Mouse (Mus musculus): ENCODE measurements around the gene Nedd9. TPM values are rescaled to one million over a fixed set of nuclear protein-coding genes. Genes with fewer than 3 reads are reported as not detected.

Nedd9 gene
- total RNA-seq, 2 experiments from 2014 or later = 19.8 to 21.0 TPM

DNA sequence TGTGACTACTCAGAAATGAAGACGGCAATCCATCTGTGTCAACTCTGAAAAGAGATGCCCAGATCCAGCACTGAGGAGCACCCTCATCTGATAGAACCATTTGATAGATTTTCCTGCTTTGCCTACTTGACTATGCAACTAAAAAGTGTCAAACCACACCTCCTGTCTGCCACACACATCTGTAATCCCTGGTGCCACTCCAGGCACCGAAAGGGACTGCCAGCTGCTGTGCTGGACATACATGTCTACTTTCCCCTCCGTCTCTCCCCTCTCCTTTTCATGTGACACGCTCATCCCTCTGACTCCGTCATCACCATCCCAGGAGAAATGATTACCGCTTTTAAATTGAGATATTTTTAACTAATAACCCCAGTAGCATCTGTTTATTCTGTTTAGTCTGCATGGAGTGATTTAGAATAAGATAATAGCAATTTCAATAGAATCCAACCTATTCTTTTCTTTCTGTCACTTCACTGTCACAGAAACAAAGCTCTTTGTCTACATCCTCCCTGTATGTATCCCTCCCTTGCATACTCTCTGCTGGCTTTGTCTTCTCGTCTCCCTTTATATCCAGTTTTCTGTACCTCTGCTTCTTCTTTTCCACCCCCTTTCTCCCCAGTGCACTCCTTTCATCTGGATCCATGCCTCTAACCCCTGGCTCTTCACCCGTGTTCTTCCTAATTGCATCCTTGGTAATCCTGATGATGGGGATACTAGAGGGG, 5.0 kb upstream of the Nedd9 start:
- intact Hi-C loops (cut with DNase I) = no loop called here
- no peak for DNase-seq

DNA sequence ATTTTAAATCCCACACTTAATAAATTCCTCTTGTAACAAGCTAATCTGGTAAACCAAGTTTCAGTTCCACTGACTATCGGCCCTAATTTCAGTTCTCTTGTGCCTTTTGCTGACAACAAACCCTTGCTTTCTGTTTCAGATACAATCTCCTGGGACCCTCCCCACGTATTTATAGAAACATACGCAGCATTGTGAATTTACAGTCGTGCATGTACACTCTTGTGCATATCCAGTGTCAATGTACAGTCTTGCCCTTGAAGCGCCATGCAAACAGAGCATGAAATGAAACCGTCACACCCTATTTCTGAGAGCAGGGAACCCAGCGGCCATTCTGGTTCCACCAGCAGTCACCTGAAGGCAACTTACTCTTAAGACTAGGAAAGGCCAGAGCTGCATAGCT, 4.4 kb upstream of the Nedd9 start:
- intact Hi-C loops (cut with DNase I) = no loop called here
- DNase-seq = no peak

DNA sequence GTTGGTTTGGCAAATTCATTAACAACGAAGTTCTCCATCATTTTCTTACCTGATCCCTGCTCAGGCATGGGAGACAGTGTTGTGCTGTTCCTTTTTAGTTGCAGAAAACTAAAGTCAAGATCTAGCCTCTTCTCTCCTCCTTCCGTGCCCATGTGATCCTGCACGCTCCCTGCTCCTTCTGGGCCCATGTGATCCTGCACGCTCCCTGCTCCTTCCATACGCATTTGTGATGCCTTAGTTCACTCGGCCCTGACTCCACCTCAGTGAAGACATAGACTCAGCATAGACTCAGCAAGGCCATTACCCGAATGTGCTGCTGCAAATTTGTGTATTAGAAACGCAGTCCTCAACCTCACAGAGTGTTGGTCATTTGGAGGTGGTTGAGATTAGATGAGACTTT, 3.1 kb upstream of the Nedd9 start:
- intact Hi-C loops (cut with DNase I) = no loop called here
- no peak for DNase-seq

DNA sequence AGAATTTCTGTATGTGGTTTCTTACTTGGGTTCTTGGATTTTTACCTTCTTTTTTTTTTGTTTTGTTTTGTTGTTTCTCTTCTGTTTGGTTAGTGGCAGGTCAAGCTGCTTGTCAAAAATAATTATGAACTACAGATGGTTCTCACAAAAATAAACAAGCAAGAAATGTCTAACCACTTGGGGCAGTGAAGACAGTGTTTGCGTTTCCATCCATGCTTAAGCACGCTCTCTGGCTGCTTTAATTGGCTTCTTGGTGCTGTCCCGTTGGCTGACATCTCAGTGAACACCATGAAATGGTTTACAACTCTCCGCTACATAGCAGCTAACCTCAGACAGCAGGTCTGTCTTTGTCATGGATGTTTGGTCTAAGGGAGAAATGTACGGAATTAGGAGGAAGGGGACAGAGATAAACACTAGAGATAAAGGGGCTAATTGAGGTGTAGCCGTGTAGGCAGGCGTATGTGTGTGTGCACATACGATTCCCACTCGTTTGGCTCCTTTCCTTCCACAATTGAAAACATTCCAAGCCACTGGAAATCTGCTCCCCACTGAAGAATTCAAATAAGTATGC, 2.6 kb upstream of the Nedd9 start:
- no peak for DNase-seq
- intact Hi-C loops (cut with DNase I) = no loop called here

DNA sequence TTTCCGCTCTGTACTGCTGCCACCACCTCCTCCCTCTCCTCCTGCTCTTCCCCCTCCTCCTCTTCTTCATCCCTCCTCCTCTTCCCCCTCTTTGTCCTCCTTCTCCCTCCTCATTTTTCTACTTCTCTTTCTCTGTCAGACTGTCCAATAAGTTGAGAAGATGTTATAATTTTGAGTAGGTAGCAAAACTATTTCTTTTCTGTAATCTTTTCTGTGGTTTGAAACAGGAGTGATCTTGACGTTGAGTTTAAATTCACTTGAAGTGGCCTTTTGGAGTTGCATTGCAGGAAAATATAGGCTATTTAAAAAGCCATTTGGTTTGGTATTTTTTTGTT, 214 bp upstream of the Nedd9 start:
- intact Hi-C loops (cut with DNase I) = no loop called here
- DNase-seq = no peak

DNA sequence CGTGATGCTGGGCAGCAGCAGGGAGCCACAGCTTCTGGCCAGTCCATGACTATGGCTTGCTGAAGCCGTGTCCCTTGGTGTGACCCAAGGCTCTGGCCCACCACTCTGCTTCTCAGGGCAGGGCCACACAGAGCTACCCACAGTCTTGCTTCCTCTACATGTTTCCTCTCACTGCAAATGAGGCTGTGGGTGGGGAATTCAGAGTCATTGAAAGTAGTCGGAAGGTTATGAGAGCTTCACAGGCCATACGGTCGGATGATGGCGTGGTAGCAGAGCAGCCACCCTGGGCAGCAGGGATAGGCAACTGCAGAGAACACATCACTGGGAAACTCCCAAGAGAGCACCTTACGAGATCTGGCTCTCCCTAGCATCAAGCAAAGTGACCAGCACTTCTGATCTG, 3.2 kb downstream of the Nedd9 start:
- intact Hi-C loops (cut with DNase I) = no loop called here

DNA sequence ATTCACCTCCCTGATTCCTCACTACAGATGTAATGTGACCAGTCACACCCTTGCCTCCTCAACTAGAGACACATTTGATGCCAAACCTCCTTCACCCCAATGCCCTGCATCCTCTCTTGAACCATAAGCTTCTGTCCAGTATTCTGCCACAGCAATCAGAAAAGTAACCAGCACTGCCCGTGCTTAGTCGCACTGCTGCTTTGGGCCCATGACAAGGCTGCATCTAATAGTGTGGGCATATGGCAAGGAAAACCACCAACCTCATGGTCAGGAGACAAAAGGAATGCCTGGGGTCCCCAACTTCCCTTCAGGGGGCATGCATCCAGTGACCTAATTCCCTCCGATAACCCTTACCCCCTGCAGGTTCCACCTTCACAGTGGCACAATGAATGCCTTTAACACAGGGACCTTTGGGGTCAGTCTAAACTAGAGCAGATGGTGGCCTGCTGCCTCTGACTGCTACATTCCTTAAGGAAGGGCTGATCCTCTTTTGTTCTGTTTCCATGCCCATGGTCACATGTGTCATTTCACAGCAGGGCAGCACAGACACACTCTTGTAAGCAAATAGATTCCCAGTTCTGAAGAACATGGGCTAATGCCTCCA, 4.7 kb downstream of the Nedd9 start:
- intact Hi-C loops (cut with DNase I) = no loop called here
- no peak for DNase-seq

More for the DNA sequence above, 3.2 kb downstream of the Nedd9 start:
- DNase-seq = no peak

DNA sequence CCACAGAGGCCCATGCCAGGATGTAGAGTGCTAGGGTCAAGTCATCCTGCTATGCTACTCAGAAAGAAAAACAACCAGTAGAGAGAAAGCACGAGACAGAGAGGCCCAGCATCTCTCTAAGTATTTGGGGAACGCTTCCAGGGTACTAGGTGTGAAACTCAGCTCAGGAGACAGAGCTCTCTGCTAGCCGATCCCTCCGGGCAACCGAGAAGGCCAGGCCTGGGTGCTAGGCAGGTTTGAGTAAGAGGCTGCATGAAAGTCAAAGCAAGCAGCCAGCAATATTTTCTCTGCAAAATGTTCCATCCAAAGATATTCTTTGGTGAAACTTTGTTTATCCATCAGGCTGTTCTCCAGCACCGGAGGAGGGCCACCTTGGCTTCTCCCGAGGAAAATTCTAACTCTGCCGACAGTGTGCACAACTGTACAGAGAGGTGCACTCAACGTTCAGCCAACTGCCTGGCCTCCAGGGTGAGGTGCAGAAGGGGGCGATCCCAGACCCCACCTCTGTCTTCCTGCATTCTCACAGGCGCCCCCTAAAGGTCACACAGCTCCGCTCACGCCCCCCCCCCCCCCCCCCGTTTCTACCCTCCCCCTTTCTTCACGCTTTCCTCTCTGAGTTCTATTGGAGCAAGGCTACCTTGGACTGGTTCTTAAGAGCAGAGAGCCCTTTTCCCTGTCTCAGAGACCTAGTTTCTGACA, 7.3 kb downstream of the Nedd9 start:
- no peak for DNase-seq
- intact Hi-C loops (cut with DNase I) = no loop called here

DNA sequence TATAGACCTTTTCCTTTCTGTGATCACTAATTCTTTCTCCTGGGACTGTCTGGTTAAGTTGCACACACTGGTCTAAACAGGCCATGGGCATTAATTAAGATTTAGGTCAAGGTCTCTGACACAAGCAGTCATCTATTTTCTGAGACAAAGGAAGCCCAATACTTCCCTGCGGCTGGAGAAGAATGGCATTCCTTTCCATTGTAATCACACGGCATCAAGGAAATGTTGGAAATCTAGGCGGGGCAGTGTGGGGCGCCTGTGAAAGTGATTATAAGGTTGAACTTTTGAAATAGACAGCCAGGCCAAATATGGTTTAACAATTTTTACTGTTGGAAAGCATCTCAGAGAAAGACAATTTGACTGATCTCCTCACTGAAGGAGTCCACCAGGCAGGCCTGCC, 10.9 kb downstream of the Nedd9 start:
- intact Hi-C loops (cut with DNase I) = no loop called here
- no peak for DNase-seq

DNA sequence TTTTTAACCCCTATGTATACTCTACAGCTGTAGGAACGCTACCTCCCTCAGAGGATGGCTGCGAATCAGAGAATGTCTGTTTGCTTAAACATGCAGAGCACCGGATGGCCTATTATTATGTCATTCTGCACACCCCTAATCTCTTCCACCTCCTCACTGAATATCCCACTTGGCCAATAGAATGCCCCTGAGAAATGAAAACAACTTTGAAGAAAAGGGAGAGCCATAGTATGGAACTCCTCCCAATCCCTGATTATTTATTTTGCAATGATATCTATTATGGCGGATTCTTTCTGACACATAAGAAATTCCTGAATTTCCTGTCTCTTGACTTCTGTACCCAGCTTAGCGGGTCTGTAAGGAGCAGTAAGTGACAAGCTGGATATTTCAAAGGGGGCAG, 12.8 kb downstream of the Nedd9 start:
- intact Hi-C loops (cut with DNase I) = no loop called here

DNA sequence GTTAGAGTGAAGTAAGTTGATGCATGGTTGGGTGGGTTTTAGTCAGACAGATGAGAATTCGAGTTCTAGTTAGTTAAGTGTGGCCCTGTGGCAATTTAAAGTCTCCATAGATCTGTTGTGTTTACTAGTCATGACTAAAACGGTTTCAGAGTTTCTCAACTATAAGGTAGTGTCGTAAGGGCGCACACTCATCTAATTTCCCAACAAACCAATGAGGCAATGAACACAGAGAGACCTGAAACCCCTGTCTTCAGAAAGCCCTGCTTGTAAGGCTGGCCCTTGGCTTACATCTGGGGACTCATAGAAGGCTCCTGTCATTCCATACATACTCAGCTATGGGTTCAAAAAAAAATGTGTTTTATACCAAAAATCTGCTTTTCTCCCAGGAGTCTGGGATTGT, 13.7 kb downstream of the Nedd9 start:
- intact Hi-C loops (cut with DNase I) = no loop called here
- no peak for DNase-seq

More for the DNA sequence above, 12.8 kb downstream of the Nedd9 start:
- no peak for DNase-seq

DNA sequence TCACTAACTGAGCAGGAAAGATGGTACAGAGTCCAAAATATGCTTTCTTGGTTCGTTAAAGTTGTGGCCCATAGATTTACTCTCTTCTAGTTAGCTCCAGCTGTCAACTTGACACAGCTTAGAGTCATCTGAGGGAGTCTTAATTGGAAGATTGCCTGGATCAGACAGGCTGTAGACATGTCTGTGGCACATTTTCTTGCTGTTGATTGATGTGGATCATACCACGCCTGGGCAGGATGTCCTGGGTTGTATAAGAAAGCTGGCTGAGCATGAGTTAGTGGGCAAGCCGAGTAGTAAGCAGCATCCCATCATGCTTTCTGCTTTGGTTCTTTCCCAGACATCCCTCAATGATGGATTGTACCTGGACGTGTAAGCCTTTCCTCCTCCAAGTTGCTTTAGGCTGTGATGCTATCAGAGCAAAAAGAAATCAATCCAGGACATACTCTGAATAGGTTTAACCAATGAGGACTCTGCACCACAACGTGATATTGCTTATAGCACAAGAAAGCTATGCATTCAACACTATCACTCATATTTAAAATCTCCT, 14.2 kb downstream of the Nedd9 start:
- no peak for DNase-seq
- intact Hi-C loops (cut with DNase I) = no loop called here

DNA sequence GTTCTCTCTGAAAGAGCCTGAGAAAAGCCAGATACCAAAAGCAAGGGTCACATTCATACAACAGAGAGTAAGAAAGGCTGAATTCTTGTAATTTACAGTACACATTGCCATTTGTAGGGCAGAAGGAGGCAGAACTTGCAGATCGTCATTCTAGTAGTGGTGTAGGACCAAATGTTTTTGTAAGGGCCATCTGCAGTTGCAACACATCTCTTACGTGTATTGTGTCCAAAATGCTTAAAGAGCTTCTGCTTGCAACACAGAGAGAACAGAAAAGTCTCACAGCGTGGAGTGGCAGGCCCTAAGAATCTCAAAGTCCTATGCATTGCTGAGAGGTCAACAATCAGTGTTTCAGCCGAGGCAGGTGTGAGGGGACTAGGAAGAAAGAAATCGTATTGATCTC, 18.9 kb downstream of the Nedd9 start:
- DNase-seq = no peak
- intact Hi-C loops (cut with DNase I) = no loop called here

DNA sequence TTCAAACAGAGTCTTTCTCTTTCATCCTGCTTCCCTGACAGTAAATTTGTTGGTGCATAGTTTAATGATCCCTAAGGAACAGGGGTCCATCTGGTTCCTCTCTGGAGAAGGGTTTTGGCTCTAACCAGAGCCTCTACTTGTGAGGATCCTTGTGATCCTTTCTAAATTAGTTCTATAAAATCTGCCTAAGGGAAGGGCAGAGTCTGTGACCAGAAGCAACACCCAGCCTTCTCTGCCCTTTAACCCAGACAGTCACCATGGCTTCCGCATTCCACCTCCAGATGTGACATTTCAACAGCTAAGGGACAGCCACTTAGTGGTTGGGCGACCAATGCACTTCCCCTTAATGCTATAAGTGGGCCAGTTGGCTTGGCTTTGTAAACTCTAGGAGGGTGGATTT, 20.1 kb downstream of the Nedd9 start:
- no peak for DNase-seq
- intact Hi-C loops (cut with DNase I) = no loop called here

DNA sequence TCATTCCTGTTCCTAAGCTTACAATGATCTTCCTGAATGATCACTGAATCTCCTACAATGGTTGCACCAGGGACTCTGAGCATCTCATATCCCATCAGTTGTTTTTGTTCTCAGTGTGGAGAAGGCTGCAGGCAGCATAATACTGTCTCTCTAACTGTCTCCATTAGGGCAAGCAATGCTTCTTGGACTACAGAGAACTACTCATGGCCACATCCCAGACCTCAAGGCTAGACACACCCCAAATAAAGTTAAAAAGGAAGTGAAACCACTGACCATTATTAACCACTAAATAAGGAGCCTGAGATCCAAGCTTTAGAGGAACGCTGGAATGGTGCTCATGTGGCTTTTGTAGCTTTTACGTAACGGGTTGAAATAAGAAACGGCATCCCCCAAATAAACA, 20.5 kb downstream of the Nedd9 start:
- intact Hi-C loops (cut with DNase I) = no loop called here
- no peak for DNase-seq

DNA sequence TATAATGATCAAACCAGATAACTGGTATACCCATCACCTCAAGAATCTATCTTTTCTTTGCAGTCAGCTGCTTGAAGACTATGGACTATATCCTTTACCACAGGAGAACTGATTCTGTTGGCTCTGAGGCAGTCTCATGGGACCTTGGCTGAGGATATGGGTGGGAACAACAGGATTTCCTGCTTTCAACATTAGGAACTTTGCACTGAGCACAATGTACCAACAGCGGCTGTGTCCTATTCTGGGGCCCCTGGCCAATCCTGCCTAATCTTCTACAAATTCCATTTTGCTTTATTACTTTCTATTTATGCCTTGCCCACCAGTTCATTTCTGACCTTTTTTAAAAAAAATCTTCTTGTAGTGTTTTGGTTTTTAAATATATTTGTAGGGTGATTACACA, 21.0 kb downstream of the Nedd9 start:
- DNase-seq = no peak
- intact Hi-C loops (cut with DNase I) = no loop called here

DNA sequence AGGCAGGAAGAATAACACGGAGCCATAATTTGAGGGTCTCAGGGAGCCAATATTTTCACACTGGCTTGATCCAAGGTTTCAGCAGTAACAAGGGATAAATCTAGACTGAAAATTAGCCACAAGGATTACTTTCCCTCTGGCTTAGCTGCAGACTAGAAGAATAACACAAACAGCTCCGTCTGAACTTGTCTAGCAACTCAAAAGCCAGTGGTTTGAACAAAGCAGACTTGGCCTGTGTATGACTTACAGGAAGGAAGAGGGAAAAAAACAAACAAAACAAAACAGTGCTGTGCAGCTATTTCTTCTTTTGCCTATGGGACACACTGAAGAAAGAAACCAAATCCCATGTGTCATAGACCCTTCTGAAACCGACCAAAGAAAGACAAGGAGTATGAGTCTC, 25.7 kb downstream of the Nedd9 start:
- no peak for DNase-seq
- intact Hi-C loops (cut with DNase I) = no loop called here

DNA sequence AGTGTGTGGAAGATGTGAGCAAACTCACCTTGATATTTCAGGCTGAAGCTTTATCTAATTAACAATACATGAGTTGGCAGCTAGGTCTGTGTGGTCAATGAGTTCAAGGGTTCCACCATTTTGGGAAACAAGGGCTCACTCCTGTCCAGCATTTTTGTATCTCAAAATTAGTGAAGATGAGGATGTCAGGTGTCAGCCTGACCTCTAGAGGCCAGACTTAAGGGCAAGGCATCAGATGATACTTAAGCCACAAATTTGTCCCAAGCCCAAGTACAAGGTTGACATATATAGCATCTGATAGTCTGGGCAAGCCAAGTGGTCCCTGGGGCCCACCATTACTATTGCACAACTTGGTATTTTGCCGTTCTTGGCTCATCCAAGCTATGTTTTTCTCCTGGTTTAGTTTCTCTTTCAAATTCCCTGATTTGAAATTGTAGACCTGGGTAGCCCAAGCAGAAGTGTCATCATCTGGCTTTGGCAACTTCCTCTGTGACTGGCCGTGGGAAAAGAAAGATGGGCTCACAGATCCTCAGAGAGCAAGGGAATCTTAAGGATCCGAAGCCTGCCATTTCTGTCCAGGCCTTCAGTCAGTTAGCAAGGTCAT, 27.4 kb downstream of the Nedd9 start:
- intact Hi-C loops (cut with DNase I) = no loop called here
- no peak for DNase-seq

DNA sequence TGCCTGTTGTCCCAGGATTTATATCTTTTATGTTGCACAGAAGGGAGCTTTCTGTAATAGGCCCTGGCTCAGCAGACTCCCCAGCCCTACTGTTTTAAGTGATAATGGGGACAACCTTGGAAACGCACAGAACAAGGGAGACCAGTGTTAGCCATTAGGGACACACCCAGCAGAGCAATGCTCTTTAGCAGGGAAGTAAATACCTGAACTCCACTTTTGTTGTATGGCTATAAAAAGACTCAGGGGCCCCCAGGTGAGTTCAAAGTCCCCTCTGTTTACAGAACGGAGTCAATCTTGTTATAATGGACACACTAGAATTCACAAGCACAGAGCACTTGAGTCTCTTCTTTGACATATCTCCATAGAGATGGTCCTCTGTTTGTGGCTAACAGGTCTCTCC, 28.5 kb downstream of the Nedd9 start:
- intact Hi-C loops (cut with DNase I) = no loop called here
- no peak for DNase-seq

DNA sequence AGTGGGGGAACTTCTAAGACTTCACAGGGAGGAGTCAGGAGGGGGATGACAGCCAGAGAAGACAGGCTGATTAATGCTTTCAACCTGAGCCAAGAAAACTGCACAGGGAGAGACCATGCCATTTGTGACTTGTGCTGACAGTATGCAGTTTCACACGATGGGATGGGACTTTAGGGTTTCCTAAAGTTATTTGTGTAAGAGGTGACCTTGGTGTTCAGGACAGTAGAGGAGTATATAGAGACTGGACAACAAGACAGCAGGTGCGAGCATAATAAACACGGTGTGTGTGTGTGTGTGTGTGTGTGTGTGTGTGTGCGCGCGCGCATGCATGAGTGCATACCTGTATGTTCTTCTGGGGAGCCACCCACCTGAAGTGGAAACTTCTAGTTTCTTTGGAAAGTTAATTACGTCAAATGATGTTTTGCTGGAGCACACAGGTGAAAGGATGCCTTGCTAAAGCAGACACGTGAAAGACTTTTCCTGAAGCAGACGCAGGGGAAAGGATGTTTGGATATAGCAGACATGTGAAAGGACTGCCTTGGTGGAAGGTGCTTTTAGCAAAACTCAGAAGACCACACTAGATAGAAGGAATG, 29.3 kb downstream of the Nedd9 start:
- intact Hi-C loops (cut with DNase I) = no loop called here
- DNase-seq = no peak
